Mouse (Mus musculus) small intestine, adult 2 months (tissue): ENCODE data around the gene Ercc5.

ENCODE experiments used
- CTCF ChIP-seq: fragments of 200-500 bp; IDR thresholded peaks from 2 replicates; pipeline ENCODE4 v1.5.1; 2012; ENCODE audit warnings: low read depth, mild to moderate bottlenecking, control low read depth, inconsistent platforms, low read length, moderate library complexity, mixed read lengths; ENCODE audit not compliant: insufficient replicate concordance, insufficient read length; ENCODE audit errors: extremely low read depth
- POLR2A ChIP-seq: fragments of 200-500 bp; IDR thresholded peaks from 2 replicates; pipeline ENCODE4 v1.6.1; 2012; ENCODE audit warnings: low read depth, mild to moderate bottlenecking, control low read depth, inconsistent platforms, low read length, moderate library complexity

DNA sequence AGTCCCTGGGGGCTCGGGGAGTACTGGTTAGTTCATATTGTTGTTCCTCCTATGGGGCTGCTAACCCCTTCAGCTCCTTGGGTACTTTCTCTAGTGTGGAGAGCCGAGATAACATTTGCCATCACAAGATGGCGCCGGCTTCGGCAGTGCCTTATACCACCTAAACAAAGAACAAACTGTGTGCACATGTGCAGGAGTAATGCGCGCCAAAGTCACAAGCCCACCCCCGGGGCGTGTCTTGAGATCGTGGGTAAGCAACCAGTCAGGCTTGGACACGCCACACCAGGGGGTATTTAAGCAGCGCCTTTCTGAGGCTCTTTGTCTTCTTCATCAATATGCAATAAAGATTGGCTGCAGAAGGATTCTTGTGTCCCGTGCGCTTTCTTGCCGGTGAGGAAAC is 55.3 kb downstream of the Ercc5 start:
- TF ChIP-seq POLR2A (no peak), CTCF (no peak)
